Mouse (Mus musculus) liver, embryonic 14.5 days (tissue): ENCODE measurements at regions not wholly inside any gene's neighbourhood (a gene's known extent, or its start where the extent isn't known, plus 50 kb on each side); places are given as distances from the start of the nearest gene placed in this dataset.

Experiments used
- ATAC-seq: fragments of 200-750 bp; cut with Nextera tagmentation; 2 replicates; pipeline ENCODE4 v1.8.0; 2017; ENCODE audit warnings: moderate number of reproducible peaks, mild to moderate bottlenecking, moderate library complexity; ENCODE audit not compliant: insufficient read depth
- DNase-seq, 3 experiments: peaks; one replicate each; pipeline ENCODE4 v3.0.0-alpha.2; 2012 to 2013; ENCODE audit warnings: low read depth in 3 of 3, low spot score in 3 of 3
- H3K27ac ChIP-seq: fragments of 300-500 bp; sonication (generic); 2 replicates; pipeline ENCODE4 v1.5.1; 2014; ENCODE audit warnings: moderate library complexity, mild to moderate bottlenecking, control low read depth, inconsistent platforms
- H3K27me3 ChIP-seq: fragments of 300-500 bp; sonication (generic); 2 replicates; pipeline ENCODE4 v1.6.1; 2014; ENCODE audit warnings: mild to moderate bottlenecking, low read length, moderate library complexity; ENCODE audit not compliant: control insufficient read depth, insufficient read depth
- H3K36me3 ChIP-seq: fragments of 300-500 bp; sonication (generic); replicated peaks from 2 replicates; pipeline ENCODE4 v1.6.1; 2014; ENCODE audit warnings: low read depth; ENCODE audit not compliant: control insufficient read depth, insufficient read depth
- H3K4me1 ChIP-seq, 2 experiments: fragments of 200-500 bp in 1 of 2; fragments of 300-500 bp in 1 of 2; sonication (generic) in 1 of 2; replicated peaks; 2 replicates each; pipeline ENCODE4 v1.6.1; 2012 to 2014; ENCODE audit warnings: antibody characterized with exemption in 1 of 2, inconsistent platforms in 1 of 2, low read length in 1 of 2; ENCODE audit not compliant: control insufficient read depth in 2 of 2, insufficient read depth in 2 of 2
- H3K4me2 ChIP-seq: fragments of 300-500 bp; sonication (generic); 2 replicates; pipeline ENCODE4 v1.6.1; 2014; ENCODE audit warnings: low read depth, mild to moderate bottlenecking, control low read depth, moderate library complexity
- H3K4me3 ChIP-seq, 2 experiments: fragments of 200-500 bp in 1 of 2; fragments of 300-500 bp in 1 of 2; sonication (generic) in 1 of 2; 2 replicates each; pipeline ENCODE4 v1.5.1; 2012 to 2014; ENCODE audit warnings: low read depth in 2 of 2, low read length in 2 of 2, mild to moderate bottlenecking in 2 of 2, control low read depth in 1 of 2, inconsistent platforms in 1 of 2, moderate library complexity in 1 of 2; ENCODE audit not compliant: insufficient read depth in 1 of 2
- H3K9ac ChIP-seq: fragments of 300-500 bp; sonication (generic); replicated peaks from 2 replicates; pipeline ENCODE4 v1.6.1; 2014; ENCODE audit warnings: mild to moderate bottlenecking, control low read depth, moderate library complexity
- H3K9me3 ChIP-seq: fragments of 300-500 bp; sonication (generic); 2 replicates; pipeline ENCODE4 v1.6.1; 2016; ENCODE audit warnings: low read length, mixed read lengths; ENCODE audit not compliant: control insufficient read depth
- CTCF ChIP-seq: IDR thresholded peaks from 2 replicates; pipeline ENCODE4 v1.5.1; 2016; ENCODE audit warnings: antibody characterized with exemption, low read depth, control low read depth
- EP300 ChIP-seq: IDR thresholded peaks from 2 replicates; pipeline ENCODE4 v1.6.1; 2016; ENCODE audit warnings: antibody characterized with exemption, low read depth
- WGBS: fragments of 180-500 bp; shearing (Covaris S2); extraction: QIAGEN DNeasy Blood & Tissue Kit; methylation state at CpG from one replicate; pipeline ENCODE4 v1.1.7; 2014; ENCODE audit not compliant: insufficient replicate concordance; 5-methylcytosine and 5-hydroxymethylcytosine counted together

DNA sequence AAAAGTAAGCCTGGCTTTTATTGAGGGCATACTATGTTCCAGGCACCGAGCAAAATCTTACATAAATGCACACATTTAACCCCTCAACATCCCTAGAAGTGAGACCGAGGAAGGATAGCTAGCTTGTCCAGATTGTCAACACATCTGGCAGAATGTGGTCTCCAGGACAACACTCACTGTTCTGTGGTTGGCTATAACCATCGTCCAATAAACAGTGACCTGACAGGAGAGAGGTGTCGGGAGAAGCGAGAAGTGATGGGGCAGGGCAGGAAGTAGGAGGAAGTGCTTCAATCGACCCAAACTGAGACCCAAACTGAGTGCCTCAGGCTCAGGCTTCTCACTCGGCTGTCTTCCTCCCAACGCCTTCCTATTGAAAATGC, 70.8 kb upstream of the Picalm start:
- H3K9ac ChIP-seq = peak overlapping the region; percentile 74
- 42% methylated on average over 8 of the region's 8 CpGs for WGBS
- no peaks in the 10 kb centered on the region for H3K36me3 ChIP-seq
- H3K9me3 ChIP-seq = no peaks in the 10 kb centered on the region
- peaks cover 84 to 90% of the 10 kb centered on the region in 2 experiments for H3K4me1 ChIP-seq
- ATAC-seq (no peak), DNase-seq (no peak)
- TF ChIP-seq CTCF = no peak
- no peak for TF ChIP-seq EP300
- no peak overlapping the region for H3K4me3 ChIP-seq
- no peaks in the 10 kb centered on the region for H3K27me3 ChIP-seq
- peak overlapping the region; percentile 88 for H3K4me2 ChIP-seq
- H3K27ac ChIP-seq = peak overlapping the region; percentile 97

DNA sequence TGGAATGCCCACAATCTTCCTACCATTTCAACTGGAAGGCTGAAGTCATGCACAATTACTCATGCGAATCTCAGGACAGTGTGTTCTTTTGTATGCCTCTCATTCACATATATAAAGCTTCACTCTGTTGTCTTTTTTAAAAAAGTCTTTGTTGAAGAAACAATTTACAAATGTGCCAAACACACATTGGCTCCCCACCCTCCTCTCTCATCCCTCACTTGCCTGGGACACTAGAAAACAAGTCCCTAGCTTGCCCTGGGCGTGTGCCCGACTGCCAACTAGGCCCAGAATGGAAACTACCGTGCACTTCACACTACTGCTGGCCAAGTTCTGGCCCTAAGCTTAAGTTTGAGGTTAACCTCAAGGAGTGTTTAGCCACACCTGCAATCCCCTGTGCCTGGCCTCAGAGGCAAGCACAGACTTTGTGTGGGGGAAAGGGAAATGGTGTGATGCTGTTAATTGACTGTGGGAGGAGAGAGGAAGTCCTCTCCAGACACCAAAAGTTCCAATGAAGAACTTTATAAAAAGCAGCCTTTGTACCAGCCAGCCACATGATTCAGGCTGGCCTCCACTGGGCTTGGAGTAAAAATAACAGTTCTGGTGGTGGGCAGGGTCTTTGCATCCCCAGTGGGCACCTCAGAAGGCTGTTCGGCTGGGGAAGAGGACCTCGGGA, 70.2 kb upstream of the Picalm start:
- no peaks in the 10 kb centered on the region for H3K9me3 ChIP-seq
- H3K27ac ChIP-seq = peak overlapping the region; percentile 97
- DNase-seq (no peak), ATAC-seq (peak; percentile 13; the same call in 1 of the 2 replicates)
- peak overlapping the region; percentile 88 for H3K4me2 ChIP-seq
- peak overlapping the region; percentile 54 to 72 for H3K4me3 ChIP-seq
- peaks cover 85 to 91% of the 10 kb centered on the region in 2 experiments for H3K4me1 ChIP-seq
- H3K36me3 ChIP-seq = no peaks in the 10 kb centered on the region
- H3K9ac ChIP-seq = peak overlapping the region; percentile 74
- no peak for TF ChIP-seq CTCF
- no peak for TF ChIP-seq EP300
- H3K27me3 ChIP-seq = no peaks in the 10 kb centered on the region
- 24% methylated on average over 6 of the region's 6 CpGs for WGBS

DNA sequence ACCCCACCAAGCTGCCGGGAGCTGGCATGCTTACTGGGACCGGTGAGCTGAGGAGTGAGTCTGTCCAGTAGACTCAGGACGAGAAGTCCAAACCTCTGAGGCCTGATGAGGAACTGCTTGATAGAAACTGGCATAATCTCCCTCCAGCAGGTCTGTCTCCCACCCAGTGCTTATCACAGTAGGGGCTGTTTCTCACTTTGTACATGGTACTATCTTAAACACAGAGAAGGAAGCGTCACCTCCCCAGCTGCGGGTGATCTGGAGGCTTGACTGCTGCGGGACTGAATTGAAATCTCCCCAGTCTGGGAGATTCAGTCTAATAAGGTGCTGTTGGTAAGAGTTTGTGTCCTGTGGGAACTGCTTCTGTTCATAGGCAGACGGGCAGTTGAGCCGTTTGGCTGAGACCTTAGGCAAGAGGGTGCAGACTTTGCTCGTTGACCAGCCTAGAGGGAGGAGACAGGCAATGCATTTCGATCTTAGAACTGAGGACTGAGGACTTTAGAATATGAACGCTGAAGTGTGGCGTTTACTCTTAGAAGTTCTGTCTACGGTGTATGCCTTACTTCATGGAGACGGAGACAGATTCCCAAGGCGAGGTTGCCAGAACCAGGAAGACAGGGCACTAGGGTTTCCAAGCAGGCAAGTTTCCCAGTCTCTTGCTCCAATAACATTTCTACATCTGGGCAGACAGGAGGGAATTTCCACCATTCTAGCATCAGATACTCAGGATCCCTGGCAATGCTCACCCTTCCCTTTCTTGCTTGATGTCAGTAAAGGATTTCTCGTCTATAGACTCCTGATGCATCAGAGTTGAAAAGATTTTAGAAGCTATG, 69.5 kb upstream of the Picalm start:
- Histone ChIP-seq H3K4me1 (peaks cover 86 to 91% of the 10 kb centered on the region in 2 experiments), H3K36me3 (no peaks in the 10 kb centered on the region), H3K27me3 (no peaks in the 10 kb centered on the region), H3K4me2 (peak overlapping the region; percentile 88), H3K27ac (peak overlapping the region; percentile 97), H3K9ac (peak overlapping the region; percentile 74), H3K4me3 (peak overlapping the region; percentile 54 to 72), H3K9me3 (no peaks in the 10 kb centered on the region)
- 13% methylated on average over 16 of the region's 16 CpGs for WGBS
- DNase-seq (peak; percentile 83 to 90 (median 88)), ATAC-seq (peak; percentile 84)
- TF ChIP-seq CTCF = peak; percentile 23; the same call in 1 of the 2 replicates
- peak; percentile 99 for TF ChIP-seq EP300

DNA sequence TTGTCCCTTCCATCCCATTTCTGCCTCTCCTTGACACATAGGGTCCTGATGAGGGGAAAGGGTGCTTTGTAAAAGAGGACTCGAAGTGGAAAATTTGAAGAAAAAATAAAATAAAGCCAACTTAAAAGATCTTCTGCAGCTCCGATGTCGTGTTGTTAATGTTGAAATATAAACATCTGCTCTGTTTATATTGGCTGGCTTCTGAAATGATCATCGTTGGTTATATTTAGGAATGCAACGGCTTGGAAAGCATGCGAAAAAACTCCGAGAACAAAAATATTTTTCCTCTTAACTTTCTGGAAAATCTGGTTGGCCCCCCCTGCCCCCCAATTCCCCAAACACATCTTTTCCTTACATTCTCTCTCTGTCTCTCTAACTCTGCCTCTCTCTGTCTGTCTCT, 68.3 kb upstream of the Picalm start:
- H3K27ac ChIP-seq = peak overlapping the region; percentile 97
- peak overlapping the region; percentile 74 for H3K9ac ChIP-seq
- no peaks in the 10 kb centered on the region for H3K36me3 ChIP-seq
- H3K9me3 ChIP-seq = no peaks in the 10 kb centered on the region
- no peaks in the 10 kb centered on the region for H3K27me3 ChIP-seq
- no peak for TF ChIP-seq CTCF
- peaks cover 94 to 98% of the 10 kb centered on the region in 2 experiments for H3K4me1 ChIP-seq
- peak overlapping the region; percentile 23 to 54; a peak in 3 of 4 replicates for H3K4me3 ChIP-seq
- no peak for DNase-seq
- peak overlapping the region; percentile 88 for H3K4me2 ChIP-seq
- 69% methylated on average over 7 of the region's 7 CpGs for WGBS
- no peak for ATAC-seq

DNA sequence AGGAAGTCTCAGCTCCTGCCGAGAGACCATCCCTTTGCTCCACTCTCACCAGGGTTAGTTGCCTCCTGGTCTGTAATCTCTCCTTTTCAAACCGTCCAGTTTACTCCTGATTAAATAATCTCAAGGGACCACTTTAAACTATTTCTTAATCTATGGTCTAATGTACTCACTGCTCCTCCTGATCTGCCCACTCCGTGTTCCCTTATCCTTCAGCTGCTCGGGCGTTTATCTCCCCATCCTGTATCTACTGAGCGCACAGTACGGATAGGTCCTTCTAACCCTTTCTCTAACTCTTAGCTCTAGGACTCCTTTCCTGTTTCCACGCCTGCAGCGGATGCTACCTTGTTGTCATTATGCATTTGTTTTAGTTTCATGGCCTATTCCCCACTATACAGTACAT, 67.1 kb upstream of the Picalm start:
- DNase-seq = peak; percentile 79 to 89 (median 80)
- Histone ChIP-seq H3K36me3 (no peaks in the 10 kb centered on the region), H3K4me3 (peak overlapping the region; percentile 19 to 25), H3K27ac (peak overlapping the region; percentile 97), H3K9me3 (no peaks in the 10 kb centered on the region), H3K4me2 (peak overlapping the region; percentile 88), H3K27me3 (no peaks in the 10 kb centered on the region), H3K4me1 (peaks cover 96 to 97% of the 10 kb centered on the region in 2 experiments), H3K9ac (peak overlapping the region; percentile 74)
- TF ChIP-seq CTCF = no peak
- peak; percentile 100 for TF ChIP-seq EP300
- ATAC-seq = peak; percentile 86
- WGBS = 12% methylated on average over 9 of the region's 9 CpGs
